Comparison of ENCODE assay signal across 10 mouse cellular contexts in the genomic region with DNA sequence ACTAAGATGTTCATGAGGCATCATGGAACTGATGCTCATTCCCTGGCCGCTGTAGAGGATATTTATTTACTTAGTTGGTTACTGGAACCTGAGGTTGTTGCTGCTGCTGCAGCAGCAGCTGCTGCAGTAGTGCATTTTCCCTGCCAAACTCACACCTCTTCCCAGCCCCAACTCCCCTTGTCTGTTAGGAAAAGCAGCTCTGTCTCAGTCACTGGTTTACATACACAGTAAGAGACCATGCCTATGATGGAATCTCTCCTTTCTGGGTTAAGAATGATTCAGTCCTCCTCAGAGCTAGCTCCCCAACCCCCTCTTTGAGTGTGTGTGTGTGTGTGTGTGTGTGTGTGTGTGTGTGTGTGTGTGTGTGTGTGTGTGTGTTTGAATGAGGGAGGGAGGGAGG. TPM values are rescaled to one million over a fixed set of nuclear protein-coding genes. Genes with fewer than 3 reads are reported as not detected.
DNase-seq lines count a peak whose midpoint lies in the region; ATAC-seq and TF ChIP-seq lines count a peak whose summit lies in the region.
"Had no signal": no experiment of that assay in that cellular context is flagged by ENCODE, and none has a peak within 500 bp of the region (broad histone marks: within the 10 kb centered on the region; RNA-seq: fewer than 3 reads in every experiment).

No protein-coding gene starts in this region.

- no peak for TF ChIP-seq POLR2A in cortical plate, adult 2 months (IDR thresholded peaks at IDR 0.05; ENCODE audit: extremely low read depth, insufficient read depth, low read length)

- no peak for TF ChIP-seq CTCF in cortical plate, adult 2 months (IDR thresholded peaks at IDR 0.05; ENCODE audit: extremely low read depth, insufficient read depth, low read length)

- DNase-seq in brain, adult 2 months (ENCODE audit: low read depth, low spot score), result peak; percentile 67
- no peak for DNase-seq in thymus, postnatal 0 days (ENCODE audit: low spot score)
- DNase-seq in right cerebral cortex, postnatal 25 days, result no peak
- DNase-seq in spleen, postnatal 10 days (ENCODE audit: low spot score in 2 of 2), result no peak
- DNase-seq: kidney, adult 9 months had no signal

- no peaks in the 10 kb centered on the region for H3K36me3 ChIP-seq in hindbrain, embryonic 12.5 days
- H3K36me3 ChIP-seq in midbrain, embryonic 16.5 days (ENCODE audit: control insufficient read depth, insufficient read depth, low read length), result no peaks in the 10 kb centered on the region
- H3K36me3 ChIP-seq: heart, embryonic 15.5 days had no signal

- no peak for ATAC-seq in hindbrain, embryonic 12.5 days (ENCODE audit: low FRiP score)
- ATAC-seq in midbrain, embryonic 16.5 days, result no peak

- no peaks in the 10 kb centered on the region for H3K27me3 ChIP-seq in hindbrain, embryonic 12.5 days
- no peaks in the 10 kb centered on the region for H3K27me3 ChIP-seq in midbrain, embryonic 16.5 days (ENCODE audit: control insufficient read depth, insufficient read depth, low read depth, low read length)

- H3K4me1 ChIP-seq in cortical plate, adult 2 months (ENCODE audit: control insufficient read depth, insufficient read depth, low read length), result peaks cover 4% of the 10 kb centered on the region; the same call in 1 of the 2 replicates
- 0 out of 2 replicates have a peak, but pooled peaks cover 2% of the 10 kb centered on the region for H3K4me1 ChIP-seq in hindbrain, embryonic 12.5 days
- peaks cover 10% of the 10 kb centered on the region for H3K4me1 ChIP-seq in midbrain, embryonic 16.5 days (ENCODE audit: control insufficient read depth, insufficient read depth, low read length)

- peak overlapping the region; percentile 77 for H3K4me2 ChIP-seq in hindbrain, embryonic 12.5 days (replicated peaks)
- H3K4me2 ChIP-seq in midbrain, embryonic 16.5 days (ENCODE audit: low read length), result peak overlapping the region; percentile 58

- H3K4me3 ChIP-seq in cortical plate, adult 2 months (ENCODE audit: insufficient read depth, low read length), result peak overlapping the region; percentile 79
- peak overlapping the region; percentile 47 for H3K4me3 ChIP-seq in hindbrain, embryonic 12.5 days
- peak overlapping the region; percentile 84 for H3K4me3 ChIP-seq in midbrain, embryonic 16.5 days (ENCODE audit: low read depth, low read length)

- peak overlapping the region; percentile 54; the same call in 1 of the 2 replicates for H3K9ac ChIP-seq in hindbrain, embryonic 12.5 days
- H3K9ac ChIP-seq in midbrain, embryonic 16.5 days (ENCODE audit: low read depth, low read length), result peak overlapping the region; percentile 64
- H3K9ac ChIP-seq: heart, embryonic 15.5 days; liver, embryonic 14.5 days had no signal

- H3K27ac ChIP-seq in cortical plate, adult 2 months (ENCODE audit: insufficient read depth, low read length), result peak overlapping the region; percentile 61; the same call in 1 of the 2 replicates
- 0 out of 2 replicates have a peak overlapping the region, but pooled peaks have one; percentile 52 for H3K27ac ChIP-seq in hindbrain, embryonic 12.5 days
- H3K27ac ChIP-seq in midbrain, embryonic 16.5 days (ENCODE audit: low read length), result peak overlapping the region; percentile 82
- H3K27ac ChIP-seq: heart, embryonic 15.5 days; liver, embryonic 14.5 days had no signal

- WGBS in hindbrain, embryonic 12.5 days, result 18% methylated on average over 1 of the region's 1 CpGs
- 30% methylated on average over 1 of the region's 1 CpGs for WGBS in midbrain, embryonic 16.5 days

- H3K9me3 ChIP-seq in hindbrain, embryonic 12.5 days (replicated peaks), result no peaks in the 10 kb centered on the region
- H3K9me3 ChIP-seq in midbrain, embryonic 16.5 days (replicated peaks; ENCODE audit: control insufficient read depth, low read length, poor library complexity, severe bottlenecking), result no peaks in the 10 kb centered on the region
- H3K9me3 ChIP-seq: heart, embryonic 15.5 days had no signal

RNA-seq across cellular contexts. Expression of a gene that starts 3.5 kb away (rescaled TPM):
- 72.3 and 75.0 TPM in 2 replicates for polyA plus RNA-seq in cortical plate, adult 2 months (2012; rRNA removed)
- 14.3 and 14.8 TPM in 2 replicates for polyA plus RNA-seq in hindbrain, embryonic 12.5 days (2016; fragmentation: Nextera tagmentation; extraction: Ambion mirVana)
- polyA plus RNA-seq in midbrain, embryonic 16.5 days (2015; fragmentation: Nextera tagmentation; extraction: Ambion mirVana), result 71.4 and 75.6 TPM in 2 replicates
- 0.21 and 0.56 TPM in 2 replicates for polyA plus RNA-seq in thymus, postnatal 0 days (2015; fragmentation: Nextera tagmentation; extraction: Ambion mirVana)
